Mouse (Mus musculus) activated CD4-positive, CD25-positive, alpha-beta regulatory T cell, adult 4 months (primary cell): Measurements from ENCODE around the gene Oosp1. TPM values are rescaled to one million over a fixed set of nuclear protein-coding genes. Genes with fewer than 3 reads are reported as not detected.

ENCODE experiments used
- polyA plus RNA-seq, 2 experiments: library from polyadenylated mRNA; unstranded; fragments of 100-300 nt; shearing (Covaris generic); gene quantifications; one replicate each; pipeline ENCODE4 v1.2.1; 2017

The Oosp1 gene
- polyA plus RNA-seq, 2 experiments from 2014 or later: not detected

Other genes with a start within 250 kb of the Oosp1 start
- 1,000 to 10,000 TPM; 2,094 to 2,461 TPM for gene Ms4a4b, start 247.6 kb downstream of the Oosp1 start, polyA plus RNA-seq
- 10 to 100 TPM; 12.5 to 13.3 TPM for gene Ms4a6c, start 221.8 kb downstream of the Oosp1 start, polyA plus RNA-seq
- gene Gm8369, start 205.2 kb downstream of the Oosp1 start, polyA plus RNA-seq: 100 to 1,000 TPM; 497 to 564 TPM
- 1,000 to 10,000 TPM; 1,243 to 1,295 TPM for gene Ms4a6b, start 174.6 kb downstream of the Oosp1 start, polyA plus RNA-seq
- 1 to 10 TPM; 4.1 to 4.9 TPM for gene Ms4a4d, start 154.3 kb downstream of the Oosp1 start, polyA plus RNA-seq
- gene Ms4a6d, start 86.3 kb downstream of the Oosp1 start, polyA plus RNA-seq: 10 to 100 TPM; 14.3 to 14.9 TPM
- not detected for gene Ms4a2, start 67.4 kb downstream of the Oosp1 start, polyA plus RNA-seq
- gene Ms4a3, start 50.3 kb downstream of the Oosp1 start, polyA plus RNA-seq: not detected
- gene Oosp2, start 30.6 kb downstream of the Oosp1 start, polyA plus RNA-seq: not detected
- not detected for gene Oosp3, start 5.9 kb upstream of the Oosp1 start, polyA plus RNA-seq
- not detected for gene Gif, start 56.4 kb upstream of the Oosp1 start, polyA plus RNA-seq
- gene Mrpl16, start 79.2 kb upstream of the Oosp1 start, polyA plus RNA-seq: 10 to 100 TPM; 51.5 to 52.4 TPM
- gene Stx3, start 128.3 kb upstream of the Oosp1 start, polyA plus RNA-seq: 1 to 10 TPM; 1.8 to 2.9 TPM
- gene Olfr1417, start 148.1 kb upstream of the Oosp1 start, polyA plus RNA-seq: not detected
- not detected for gene Olfr1418, start 169.9 kb upstream of the Oosp1 start, polyA plus RNA-seq
- gene Olfr1419, start 184.0 kb upstream of the Oosp1 start, polyA plus RNA-seq: not detected
- not detected for gene Olfr1420, start 195.4 kb upstream of the Oosp1 start, polyA plus RNA-seq
- 10 to 100 TPM; 14.5 to 15.9 TPM for gene Patl1, start 221.2 kb upstream of the Oosp1 start, polyA plus RNA-seq